Mouse (Mus musculus) heart, postnatal 0 days (tissue): ENCODE measurements at regions not wholly inside any gene's neighbourhood (a gene's known extent, or its start where the extent isn't known, plus 50 kb on each side); places are given as distances from the start of the nearest gene placed in this dataset.
"Not testable (repeated sequence)": the region's sequence is repeated elsewhere in the genome, so short reads cannot be mapped to it uniquely, and the experiment has no call there.

Source experiments
- CTCF ChIP-seq: IDR thresholded peaks from 2 replicates; pipeline ENCODE4 v1.5.1; 2016; ENCODE audit warnings: antibody characterized with exemption, control low read depth, low read depth
- EP300 ChIP-seq: IDR thresholded peaks from 2 replicates; pipeline ENCODE4 v1.6.1; 2016; ENCODE audit warnings: antibody characterized with exemption, low read depth

DNA sequence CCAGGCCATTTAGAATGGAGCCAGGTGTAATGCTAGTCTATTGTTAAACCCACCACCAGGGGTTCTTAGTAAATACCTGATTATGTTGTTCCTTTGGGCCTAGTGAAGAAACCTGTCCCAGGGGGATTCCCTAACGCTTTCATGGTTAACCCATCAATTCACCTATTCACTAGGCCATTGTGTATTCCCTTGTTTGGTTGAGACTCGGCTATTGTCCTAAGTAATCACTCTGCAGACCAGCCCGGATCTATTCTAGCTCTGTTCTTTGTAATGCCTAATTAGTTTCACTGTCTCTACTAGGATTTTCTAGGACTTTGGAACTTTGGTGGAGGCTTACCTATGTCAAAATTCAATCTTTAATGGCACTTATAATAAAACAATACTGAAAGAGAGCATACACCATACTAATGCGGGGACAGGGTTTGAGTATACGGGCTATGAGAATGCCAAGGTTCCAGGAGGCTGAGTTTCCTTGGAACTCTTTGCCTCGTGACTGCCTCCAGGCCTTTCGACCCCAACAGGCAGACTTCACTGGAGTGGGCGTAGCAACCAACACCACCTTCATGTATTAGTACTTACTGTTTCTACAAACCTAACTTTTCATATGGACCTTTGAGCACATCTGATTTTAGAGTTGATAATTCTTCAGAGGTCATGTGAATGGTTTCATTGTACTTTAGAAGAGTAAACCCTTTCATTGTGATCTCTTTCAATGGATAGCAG, 163.9 kb downstream of the Cbln4 start:
- not testable (repeated sequence) for TF ChIP-seq EP300, CTCF
